Mouse (Mus musculus) c-Kit-positive CD71-negative TER-119-negative erythroid progenitor cells, embryonic 14.5 days (primary cell): Measurements from ENCODE around the gene Sod3.
A peak's percentile ranks its signal among the peaks of the same experiment; 100 is the strongest.

Experiments
- DNase-seq: peaks from one replicate; pipeline ENCODE4 v3.0.0-alpha.2; 2013; ENCODE audit warnings: low read depth

The Sod3 gene

GRCm38 (mm10) chr5:52363468-52364150 lies at the start of gene Sod3:
Sod3 (plus strand) TSS chr5:52363791.
- no peak for DNase-seq

GRCm38 (mm10) chr5:52316926-52317325 lies 46.7 kb upstream of the Sod3 start:
- DNase-seq, result no peak

- no peak for DNase-seq
These were observed 44.1 kb upstream of the Sod3 start for GRCm38 (mm10) chr5:52319499-52319898.

- no peak for DNase-seq
These were observed 31.5 kb upstream of the Sod3 start for GRCm38 (mm10) chr5:52332120-52332519.

- no peak for DNase-seq
These were observed 28.0 kb upstream of the Sod3 start for GRCm38 (mm10) chr5:52335590-52335989.

- DNase-seq, result no peak
These were observed 24.5 kb upstream of the Sod3 start for GRCm38 (mm10) chr5:52339134-52339533.

- no peak for DNase-seq
These were observed 16.7 kb upstream of the Sod3 start for GRCm38 (mm10) chr5:52346890-52347289.

- DNase-seq, result no peak
These were observed 13.1 kb upstream of the Sod3 start for GRCm38 (mm10) chr5:52350451-52350850.

GRCm38 (mm10) chr5:52351561-52351960 lies 12.0 kb upstream of the Sod3 start:
- no peak for DNase-seq

GRCm38 (mm10) chr5:52352730-52353129 lies 10.9 kb upstream of the Sod3 start:
- DNase-seq, result no peak

GRCm38 (mm10) chr5:52354441-52354840 lies 9.2 kb upstream of the Sod3 start:
- no peak for DNase-seq

GRCm38 (mm10) chr5:52355612-52356011 lies 8.0 kb upstream of the Sod3 start:
- DNase-seq, result peak; percentile 7

GRCm38 (mm10) chr5:52357175-52357754 lies 6.3 kb upstream of the Sod3 start:
- DNase-seq, result no peak

GRCm38 (mm10) chr5:52358120-52358519 lies 5.5 kb upstream of the Sod3 start:
- no peak for DNase-seq

- no peak for DNase-seq
These were observed 3.1 kb upstream of the Sod3 start for GRCm38 (mm10) chr5:52360286-52361049.

- no peak for DNase-seq
These were observed 669 bp upstream of the Sod3 start for GRCm38 (mm10) chr5:52362776-52363467.

GRCm38 (mm10) chr5:52364521-52364920 lies 930 bp downstream of the Sod3 start:
- no peak for DNase-seq

GRCm38 (mm10) chr5:52365930-52366329 lies 2.3 kb downstream of the Sod3 start:
- no peak for DNase-seq

- DNase-seq, result no peak
These were observed 3.1 kb downstream of the Sod3 start for GRCm38 (mm10) chr5:52366661-52367060.

- DNase-seq, result no peak
These were observed 4.6 kb downstream of the Sod3 start for GRCm38 (mm10) chr5:52367866-52368840.

GRCm38 (mm10) chr5:52370901-52371300 lies 7.3 kb downstream of the Sod3 start:
- no peak for DNase-seq
